Mouse (Mus musculus): ENCODE measurements at regions not wholly inside any gene's neighbourhood (a gene's known extent, or its start where the extent isn't known, plus 50 kb on each side); places are given as distances from the start of the nearest gene placed in this dataset.
A peak's percentile ranks its signal among the peaks of the same experiment; 100 is the strongest.

DNA sequence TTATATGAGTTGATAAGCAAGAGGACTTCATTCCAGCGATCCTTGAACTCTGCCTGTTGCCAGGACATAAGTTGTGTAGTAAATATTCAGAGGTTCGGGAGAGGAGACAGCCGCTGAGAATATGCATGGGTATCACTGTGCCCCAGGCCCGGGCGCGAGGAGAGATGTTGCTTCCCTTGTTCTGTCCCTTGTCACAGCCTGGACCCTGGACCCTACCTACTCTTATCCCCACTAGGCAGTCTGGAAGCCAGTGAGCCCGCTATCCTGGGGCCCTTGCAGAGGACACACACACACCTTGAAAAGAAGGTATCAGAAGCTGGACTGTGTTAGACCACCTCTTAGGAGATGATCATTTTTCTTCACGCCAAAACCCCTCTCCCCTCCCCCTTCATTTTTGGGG, 124.9 kb upstream of the Lemd2 start:
- Histone ChIP-seq H3K4me1 (ENCODE audit: control insufficient read depth, insufficient read depth, low read length) (no peaks in the 10 kb centered on the region), H3K9ac (replicated peaks; ENCODE audit: low read depth, low read length) (no peak overlapping the region), H3K4me2 (ENCODE audit: low read depth, low read length) (no peak overlapping the region), H3K9me3 (ENCODE audit: control insufficient read depth, low read length) (no peaks in the 10 kb centered on the region), H3K27me3 (ENCODE audit: control insufficient read depth, insufficient read depth, low read length) (no peaks in the 10 kb centered on the region), H3K36me3 (ENCODE audit: control insufficient read depth, insufficient read depth, low read length) (no peaks in the 10 kb centered on the region), H3K27ac (ENCODE audit: low read depth, low read length) (no peak overlapping the region), H3K4me3 (ENCODE audit: low read depth, low read length) (no peak overlapping the region)
- WGBS: 90% methylated on average over 8 of the region's 8 CpGs
- ATAC-seq (ENCODE audit: low read depth): no peak

DNA sequence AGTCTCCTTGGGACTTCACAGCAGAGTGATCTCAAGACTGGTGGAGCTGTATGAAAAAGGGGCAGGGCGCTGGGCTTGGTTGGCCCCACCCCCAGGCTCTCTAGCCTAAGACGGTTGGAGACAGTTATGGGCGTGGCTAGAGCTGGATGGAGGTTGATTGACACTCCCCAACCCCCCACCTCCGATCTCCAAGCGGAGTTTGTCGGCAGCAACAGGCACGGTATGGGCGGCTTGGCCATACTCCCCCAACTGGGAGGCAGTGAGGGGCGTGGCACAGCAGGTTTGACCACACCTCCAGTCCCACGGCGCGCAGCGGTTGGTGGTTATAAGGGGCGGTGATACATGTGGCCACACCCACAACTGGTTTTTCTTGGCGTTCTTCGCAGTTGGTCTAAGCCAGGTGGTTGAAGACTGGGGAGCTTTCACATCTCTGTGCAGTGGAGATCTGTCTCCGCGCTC, 120.8 kb upstream of the Lemd2 start:
- Histone ChIP-seq H3K36me3 (ENCODE audit: control insufficient read depth, insufficient read depth, low read length) (no peaks in the 10 kb centered on the region), H3K9ac (replicated peaks; ENCODE audit: low read depth, low read length) (no peak overlapping the region), H3K27me3 (ENCODE audit: control insufficient read depth, insufficient read depth, low read length) (no peaks in the 10 kb centered on the region), H3K27ac (ENCODE audit: low read depth, low read length) (no peak overlapping the region), H3K4me3 (ENCODE audit: low read depth, low read length) (peak overlapping the region; percentile 10; the same call in 1 of the 2 replicates), H3K4me1 (ENCODE audit: control insufficient read depth, insufficient read depth, low read length) (no peaks in the 10 kb centered on the region), H3K9me3 (ENCODE audit: control insufficient read depth, low read length) (no peaks in the 10 kb centered on the region), H3K4me2 (ENCODE audit: low read depth, low read length) (peak overlapping the region; percentile 39)
- peak; percentile 56; the same call in 1 of the 2 replicates for ATAC-seq (ENCODE audit: low read depth)
- WGBS: 8% methylated on average over 18 of the region's 18 CpGs

DNA sequence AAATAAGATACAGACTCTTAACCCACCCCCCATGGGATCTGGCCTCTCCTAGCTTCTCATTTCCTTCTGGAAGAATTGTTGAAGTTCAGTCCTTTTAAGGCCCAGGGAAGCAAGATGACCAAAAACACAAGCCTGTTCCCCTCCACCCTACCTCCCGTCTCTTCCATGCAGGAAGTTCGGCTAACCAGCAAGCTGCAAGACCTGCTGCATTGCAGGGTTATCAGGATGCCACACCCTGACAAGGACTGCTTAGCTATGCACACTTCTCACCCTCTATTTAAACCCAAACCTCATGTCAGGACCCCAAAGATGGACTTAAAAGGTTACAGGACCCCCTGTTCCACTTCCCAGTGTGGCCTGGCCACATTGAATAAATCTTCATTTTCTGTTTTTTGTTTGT, 119.2 kb upstream of the Lemd2 start:
- Histone ChIP-seq H3K4me1 (ENCODE audit: control insufficient read depth, insufficient read depth, low read length) (no peaks in the 10 kb centered on the region), H3K27me3 (ENCODE audit: control insufficient read depth, insufficient read depth, low read length) (no peaks in the 10 kb centered on the region), H3K4me2 (ENCODE audit: low read depth, low read length) (no peak overlapping the region), H3K9me3 (ENCODE audit: control insufficient read depth, low read length) (no peaks in the 10 kb centered on the region), H3K9ac (replicated peaks; ENCODE audit: low read depth, low read length) (no peak overlapping the region), H3K4me3 (ENCODE audit: low read depth, low read length) (no peak overlapping the region), H3K27ac (ENCODE audit: low read depth, low read length) (no peak overlapping the region), H3K36me3 (ENCODE audit: control insufficient read depth, insufficient read depth, low read length) (no peaks in the 10 kb centered on the region)
- no peak for ATAC-seq (ENCODE audit: low read depth)
- 82% methylated on average over 2 of the region's 2 CpGs for WGBS

DNA sequence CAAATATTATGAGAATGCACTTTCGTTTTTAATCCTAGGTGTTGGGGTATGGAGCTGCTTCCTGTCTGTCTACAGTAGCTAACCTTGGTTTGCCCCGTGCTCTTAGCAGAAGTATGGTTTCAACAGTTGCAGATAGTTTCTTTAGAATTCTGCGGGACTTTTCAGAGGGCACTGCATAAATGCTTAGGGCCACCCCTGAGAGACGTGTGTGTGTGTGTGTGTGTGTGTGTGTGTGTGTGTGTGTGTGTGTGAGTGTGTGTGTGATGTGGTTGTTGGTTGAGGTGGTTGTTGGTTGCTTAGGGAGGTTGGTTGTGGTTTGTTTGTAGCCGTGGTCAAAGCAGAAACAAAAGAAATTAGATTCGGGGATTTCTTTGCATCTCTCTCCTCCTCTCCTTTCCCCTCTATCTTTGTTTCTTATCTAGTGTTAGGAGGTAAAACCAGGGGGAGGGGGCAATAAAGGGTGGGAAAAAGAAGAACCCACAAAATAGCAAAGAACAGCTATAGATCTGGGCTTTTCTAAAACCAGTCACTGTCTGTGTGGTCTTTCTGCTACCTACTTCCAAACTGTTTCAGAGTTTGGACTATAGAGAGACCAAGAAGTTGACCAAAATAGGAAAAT, 118.7 kb upstream of the Lemd2 start:
- H3K9me3 ChIP-seq (ENCODE audit: control insufficient read depth, low read length): no peaks in the 10 kb centered on the region
- WGBS: 78% methylated on average over 6 of the region's 6 CpGs
- no peak overlapping the region for H3K27ac ChIP-seq (ENCODE audit: low read depth, low read length)
- no peak overlapping the region for H3K4me3 ChIP-seq (ENCODE audit: low read depth, low read length)
- no peaks in the 10 kb centered on the region for H3K36me3 ChIP-seq (ENCODE audit: control insufficient read depth, insufficient read depth, low read length)
- H3K9ac ChIP-seq (replicated peaks; ENCODE audit: low read depth, low read length): no peak overlapping the region
- no peak overlapping the region for H3K4me2 ChIP-seq (ENCODE audit: low read depth, low read length)
- ATAC-seq (ENCODE audit: low read depth): no peak
- peaks cover 2% of the 10 kb centered on the region; the same call in 1 of the 2 replicates for H3K4me1 ChIP-seq (ENCODE audit: control insufficient read depth, insufficient read depth, low read length)
- H3K27me3 ChIP-seq (ENCODE audit: control insufficient read depth, insufficient read depth, low read length): no peaks in the 10 kb centered on the region

DNA sequence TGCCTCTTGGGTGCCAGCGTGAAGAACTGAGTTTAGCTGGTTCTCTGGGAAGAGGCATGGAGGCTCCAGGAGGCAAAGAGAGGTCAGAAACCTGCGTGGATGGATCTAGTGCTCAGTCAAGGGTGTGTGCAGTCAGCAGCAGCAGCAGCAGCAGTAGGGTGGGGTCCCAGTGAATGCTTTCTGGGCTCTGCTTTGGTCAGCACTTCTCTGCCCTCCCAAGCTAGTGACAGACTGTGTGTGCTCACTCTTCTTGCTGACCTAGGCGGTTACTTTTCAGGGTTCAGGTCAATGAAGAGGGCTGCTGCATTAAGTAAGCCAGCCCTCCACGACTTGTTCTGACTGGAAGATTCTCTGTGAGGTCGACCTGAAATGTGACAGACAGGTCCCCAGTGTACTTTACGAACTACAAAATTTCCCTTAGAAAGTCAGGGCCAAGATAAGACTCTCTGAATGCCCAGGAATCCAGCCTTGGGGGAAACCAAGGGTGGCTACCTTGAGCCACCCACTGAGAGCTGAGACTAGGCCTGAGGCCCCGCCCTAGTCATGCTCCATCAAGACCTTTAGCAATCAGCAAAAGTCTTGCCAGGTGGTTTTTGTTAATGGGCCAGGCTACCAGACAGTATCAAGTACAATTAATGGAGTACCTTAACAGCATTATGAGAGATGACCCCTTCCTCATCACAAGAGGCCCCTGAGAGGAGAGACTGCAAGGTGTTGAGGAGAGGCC, 114.9 kb upstream of the Lemd2 start:
- WGBS: 74% methylated on average over 7 of the region's 7 CpGs
- ATAC-seq (ENCODE audit: low read depth): no peak
- no peaks in the 10 kb centered on the region for H3K9me3 ChIP-seq (ENCODE audit: control insufficient read depth, low read length)

DNA sequence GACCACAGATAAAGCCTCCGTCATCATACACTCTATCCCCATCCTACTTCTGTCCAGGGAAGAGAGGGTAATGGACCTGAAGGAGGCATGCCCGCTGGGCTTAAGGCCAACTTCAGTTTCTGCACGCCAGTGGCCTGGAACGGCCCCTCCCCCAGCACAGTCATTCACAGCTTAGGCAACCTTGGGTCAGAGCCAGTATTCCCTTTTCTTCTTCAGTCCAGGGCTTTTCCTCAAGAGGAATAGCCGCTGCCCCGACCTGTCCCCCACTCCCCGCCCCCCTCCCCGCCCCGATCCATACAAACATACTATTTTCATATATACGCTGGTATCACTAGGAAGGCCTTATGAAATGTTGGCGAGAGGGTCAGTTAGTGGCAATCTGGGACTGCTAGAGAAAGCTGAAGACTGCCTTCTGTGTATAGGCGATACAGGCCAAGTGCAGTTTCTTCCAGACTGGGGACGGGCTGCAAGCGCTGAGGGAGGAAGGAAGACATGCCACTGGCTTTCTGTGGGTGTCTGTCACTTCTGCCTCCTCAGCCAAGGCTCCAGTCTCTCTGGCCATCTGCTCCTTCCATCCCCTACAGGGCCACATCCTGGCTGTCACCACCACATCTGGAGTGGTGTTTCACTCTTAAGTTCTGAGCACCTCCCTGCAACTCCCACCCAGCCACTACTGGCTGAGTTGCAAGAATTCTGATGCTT, 113.5 kb upstream of the Lemd2 start:
- no peak overlapping the region for H3K4me3 ChIP-seq (ENCODE audit: low read depth, low read length)
- 58% methylated on average over 14 of the region's 14 CpGs for WGBS
- no peaks in the 10 kb centered on the region for H3K36me3 ChIP-seq (ENCODE audit: control insufficient read depth, insufficient read depth, low read length)
- no peaks in the 10 kb centered on the region for H3K27me3 ChIP-seq (ENCODE audit: control insufficient read depth, insufficient read depth, low read length)
- no peak overlapping the region for H3K9ac ChIP-seq (replicated peaks; ENCODE audit: low read depth, low read length)
- H3K4me2 ChIP-seq (ENCODE audit: low read depth, low read length): no peak overlapping the region; the same call in 1 of the 2 replicates
- H3K4me1 ChIP-seq (ENCODE audit: control insufficient read depth, insufficient read depth, low read length): peaks cover 9% of the 10 kb centered on the region; the same call in 1 of the 2 replicates
- ATAC-seq (ENCODE audit: low read depth): no peak; the same call in 1 of the 2 replicates
- H3K27ac ChIP-seq (ENCODE audit: low read depth, low read length): no peak overlapping the region
- H3K9me3 ChIP-seq (ENCODE audit: control insufficient read depth, low read length): no peaks in the 10 kb centered on the region

More for the DNA sequence above, 114.9 kb upstream of the Lemd2 start:
- Histone ChIP-seq H3K9ac (replicated peaks; ENCODE audit: low read depth, low read length) (no peak overlapping the region), H3K27me3 (ENCODE audit: control insufficient read depth, insufficient read depth, low read length) (no peaks in the 10 kb centered on the region), H3K36me3 (ENCODE audit: control insufficient read depth, insufficient read depth, low read length) (no peaks in the 10 kb centered on the region), H3K4me2 (ENCODE audit: low read depth, low read length) (no peak overlapping the region), H3K27ac (ENCODE audit: low read depth, low read length) (no peak overlapping the region), H3K4me3 (ENCODE audit: low read depth, low read length) (no peak overlapping the region), H3K4me1 (ENCODE audit: control insufficient read depth, insufficient read depth, low read length) (peaks cover 9% of the 10 kb centered on the region; the same call in 1 of the 2 replicates)

DNA sequence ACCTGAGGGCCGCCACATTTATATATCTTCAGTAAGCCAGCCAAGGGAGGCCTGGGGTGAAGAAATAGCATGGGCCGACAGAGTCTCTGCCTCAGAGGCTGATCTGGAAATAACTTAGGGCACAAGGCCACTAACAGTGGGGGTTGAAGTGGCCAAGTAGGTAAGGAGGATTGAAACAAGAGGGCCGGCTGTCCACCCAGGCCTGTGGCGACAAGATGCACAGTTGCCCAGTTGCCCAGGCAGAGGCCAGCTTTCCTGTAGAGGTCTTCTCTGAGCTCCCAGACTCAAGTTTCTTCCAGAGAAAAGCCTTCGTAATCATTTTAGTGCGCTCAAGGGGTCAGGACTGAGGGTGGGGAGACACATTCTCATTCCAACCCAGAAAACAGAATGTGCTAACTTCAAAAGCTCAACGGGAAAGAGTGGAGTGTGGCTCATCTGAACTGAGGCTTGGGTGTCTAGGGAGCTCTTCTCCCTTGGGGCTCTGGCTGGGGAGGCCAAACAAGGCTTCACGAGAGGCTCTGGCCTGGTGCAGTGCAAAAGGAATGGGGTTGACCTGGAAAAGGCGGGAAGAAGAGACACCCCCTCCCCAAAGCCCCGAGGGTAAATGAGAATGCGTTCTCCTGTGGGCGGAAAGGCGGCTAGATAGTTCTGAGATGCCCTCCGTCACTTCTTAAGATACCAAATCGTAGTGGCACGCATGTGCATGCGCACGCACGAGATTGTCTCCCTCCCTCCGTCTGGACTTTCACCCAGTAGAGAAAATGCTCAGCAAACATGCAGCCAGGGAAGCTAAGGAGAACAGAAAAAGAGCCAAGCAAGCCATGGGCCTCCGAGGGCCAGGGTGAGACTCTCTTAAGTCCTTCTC, 112.7 kb upstream of the Lemd2 start:
- Histone ChIP-seq H3K36me3 (ENCODE audit: control insufficient read depth, insufficient read depth, low read length) (no peaks in the 10 kb centered on the region), H3K4me2 (ENCODE audit: low read depth, low read length) (no peak overlapping the region), H3K27ac (ENCODE audit: low read depth, low read length) (no peak overlapping the region), H3K4me1 (ENCODE audit: control insufficient read depth, insufficient read depth, low read length) (peaks cover 9% of the 10 kb centered on the region; the same call in 1 of the 2 replicates), H3K4me3 (ENCODE audit: low read depth, low read length) (no peak overlapping the region), H3K9me3 (ENCODE audit: control insufficient read depth, low read length) (no peaks in the 10 kb centered on the region), H3K9ac (replicated peaks; ENCODE audit: low read depth, low read length) (no peak overlapping the region), H3K27me3 (ENCODE audit: control insufficient read depth, insufficient read depth, low read length) (no peaks in the 10 kb centered on the region)
- no peak for ATAC-seq (ENCODE audit: low read depth)
- 85% methylated on average over 21 of the region's 21 CpGs for WGBS

DNA sequence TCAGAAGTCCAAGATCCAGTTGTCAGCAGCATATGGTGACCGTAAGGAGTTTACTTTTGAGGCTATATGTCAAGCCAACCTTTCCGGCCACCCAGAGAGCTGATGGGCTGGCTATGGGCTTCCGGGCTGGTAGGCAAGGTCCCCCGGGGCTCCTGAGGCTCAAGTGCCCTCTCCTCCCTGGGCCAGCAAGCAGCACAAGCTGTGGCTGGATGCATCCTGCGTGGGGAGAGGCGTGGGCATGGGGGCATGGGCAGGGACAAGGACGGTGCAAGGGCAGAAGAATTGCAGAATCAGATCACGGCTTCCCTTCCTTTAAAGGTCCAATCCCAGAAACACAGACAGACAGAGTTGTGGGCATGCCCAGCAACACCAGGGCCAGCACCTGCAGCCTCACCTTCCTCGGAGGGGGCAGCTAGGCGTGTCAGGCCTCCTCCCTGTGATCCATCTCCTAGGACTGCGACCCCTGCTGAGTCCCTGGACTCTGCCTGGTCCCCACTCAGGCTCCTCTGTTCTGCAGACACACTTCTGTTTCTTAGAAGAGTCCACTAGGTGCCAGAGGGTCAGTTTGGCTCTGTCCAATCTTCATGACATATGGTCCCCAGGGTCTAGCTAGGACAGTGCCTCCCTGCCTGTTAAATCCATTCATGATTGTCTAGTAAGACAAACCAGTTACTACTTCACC, 111.8 kb upstream of the Lemd2 start:
- no peak for ATAC-seq (ENCODE audit: low read depth)
- Histone ChIP-seq H3K4me2 (ENCODE audit: low read depth, low read length) (no peak overlapping the region), H3K9ac (replicated peaks; ENCODE audit: low read depth, low read length) (no peak overlapping the region), H3K9me3 (ENCODE audit: control insufficient read depth, low read length) (no peaks in the 10 kb centered on the region), H3K4me1 (ENCODE audit: control insufficient read depth, insufficient read depth, low read length) (peaks cover 9% of the 10 kb centered on the region; the same call in 1 of the 2 replicates), H3K36me3 (ENCODE audit: control insufficient read depth, insufficient read depth, low read length) (no peaks in the 10 kb centered on the region), H3K4me3 (ENCODE audit: low read depth, low read length) (no peak overlapping the region), H3K27ac (ENCODE audit: low read depth, low read length) (no peak overlapping the region), H3K27me3 (ENCODE audit: control insufficient read depth, insufficient read depth, low read length) (no peaks in the 10 kb centered on the region)
- 72% methylated on average over 11 of the region's 11 CpGs for WGBS
